Mouse (Mus musculus) midbrain, embryonic 11.5 days (tissue): ENCODE data around the gene Sh2d5. TPM values are rescaled to one million over a fixed set of nuclear protein-coding genes. Genes with fewer than 3 reads are reported as not detected.
A peak's percentile ranks its signal among the peaks of the same experiment; 100 is the strongest.

Experiments used
- ATAC-seq: fragments of 200-750 bp; cut with Nextera tagmentation; 2 replicates; pipeline ENCODE4 v1.8.0; 2017; ENCODE audit warnings: moderate TSS enrichment, moderate library complexity; ENCODE audit not compliant: low FRiP score
- DNase-seq: peaks from one replicate; pipeline ENCODE4 v3.0.0; 2015; ENCODE audit warnings: low spot score; ENCODE audit errors: missing footprints
- H3K27ac ChIP-seq: fragments of 300-500 bp; sonication (generic); 2 replicates; pipeline ENCODE4 v1.5.1; 2014; ENCODE audit warnings: low read depth, low read length
- H3K27me3 ChIP-seq: fragments of 300-500 bp; sonication (generic); 2 replicates; pipeline ENCODE4 v1.6.1; 2014; ENCODE audit warnings: mild to moderate bottlenecking, low read length, moderate library complexity, mixed read lengths; ENCODE audit not compliant: control insufficient read depth, insufficient read depth
- H3K36me3 ChIP-seq: fragments of 300-500 bp; sonication (generic); 2 replicates; pipeline ENCODE4 v1.6.1; 2014; ENCODE audit warnings: mild to moderate bottlenecking, low read length, moderate library complexity, mixed read lengths; ENCODE audit not compliant: control insufficient read depth, insufficient read depth
- H3K4me1 ChIP-seq: fragments of 300-500 bp; sonication (generic); 2 replicates; pipeline ENCODE4 v1.6.1; 2014; ENCODE audit warnings: low read length; ENCODE audit not compliant: control insufficient read depth, insufficient read depth
- H3K4me2 ChIP-seq: fragments of 300-500 bp; sonication (generic); 2 replicates; pipeline ENCODE4 v1.6.1; 2014; ENCODE audit warnings: mild to moderate bottlenecking, moderate library complexity
- H3K4me3 ChIP-seq: fragments of 300-500 bp; sonication (generic); 2 replicates; pipeline ENCODE4 v1.5.1; 2014; ENCODE audit warnings: low read depth, low read length
- H3K9ac ChIP-seq: fragments of 300-500 bp; sonication (generic); 2 replicates; pipeline ENCODE4 v1.6.1; 2014; ENCODE audit warnings: low read length
- H3K9me3 ChIP-seq: fragments of 300-500 bp; sonication (generic); 2 replicates; pipeline ENCODE4 v1.6.1; 2016; ENCODE audit warnings: low read length; ENCODE audit not compliant: control insufficient read depth
- WGBS: fragments of 180-500 bp; shearing (Covaris S2); extraction: QIAGEN DNeasy Blood & Tissue Kit; methylation state at CpG from one replicate; pipeline ENCODE4 v1.1.7; 2014; 5-methylcytosine and 5-hydroxymethylcytosine counted together
- polyA plus RNA-seq: library from polyadenylated mRNA; unstranded; fragments of >200 nt; fragmentation: Nextera tagmentation; extraction: Ambion mirVana; gene quantifications from 2 replicates; pipeline ENCODE4 v1.2.1, GENCODE M21; 2014

The Sh2d5 gene
- polyA plus RNA-seq, 1 experiment from 2014 or later: 0.94 TPM

DNA sequence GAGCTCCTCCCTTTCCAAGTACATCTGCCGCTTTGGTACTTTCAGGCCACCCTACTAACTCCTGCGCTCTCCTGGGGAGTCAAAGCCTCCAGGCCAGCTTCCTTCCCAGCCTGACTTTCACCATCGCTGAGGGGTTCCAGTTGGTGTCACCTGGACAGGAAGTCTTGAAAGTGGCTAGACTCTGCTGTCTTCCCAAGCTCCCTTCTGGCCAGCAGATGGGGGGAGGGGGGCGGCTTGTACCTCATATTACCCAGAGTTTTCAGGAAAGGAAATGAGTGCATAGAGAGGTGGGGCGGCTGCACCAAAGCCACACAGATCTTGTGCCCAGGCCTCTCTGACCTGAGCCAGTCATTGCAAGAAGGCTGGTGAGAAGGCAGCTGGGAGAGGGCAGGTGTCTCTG, 2.0 kb downstream of the Sh2d5 start:
- Histone ChIP-seq H3K4me2 (peak overlapping the region; percentile 32), H3K9me3 (no peaks in the 10 kb centered on the region), H3K9ac (peak overlapping the region; percentile 36), H3K27ac (no peak overlapping the region), H3K27me3 (peaks cover 46% of the 10 kb centered on the region), H3K4me1 (peaks cover 29% of the 10 kb centered on the region), H3K36me3 (no peaks in the 10 kb centered on the region), H3K4me3 (0 out of 2 replicates have a peak overlapping the region, but pooled peaks have one; percentile 9)
- WGBS: 8% methylated on average over 5 of the region's 5 CpGs
- DNase-seq (no peak), ATAC-seq (no peak)

DNA sequence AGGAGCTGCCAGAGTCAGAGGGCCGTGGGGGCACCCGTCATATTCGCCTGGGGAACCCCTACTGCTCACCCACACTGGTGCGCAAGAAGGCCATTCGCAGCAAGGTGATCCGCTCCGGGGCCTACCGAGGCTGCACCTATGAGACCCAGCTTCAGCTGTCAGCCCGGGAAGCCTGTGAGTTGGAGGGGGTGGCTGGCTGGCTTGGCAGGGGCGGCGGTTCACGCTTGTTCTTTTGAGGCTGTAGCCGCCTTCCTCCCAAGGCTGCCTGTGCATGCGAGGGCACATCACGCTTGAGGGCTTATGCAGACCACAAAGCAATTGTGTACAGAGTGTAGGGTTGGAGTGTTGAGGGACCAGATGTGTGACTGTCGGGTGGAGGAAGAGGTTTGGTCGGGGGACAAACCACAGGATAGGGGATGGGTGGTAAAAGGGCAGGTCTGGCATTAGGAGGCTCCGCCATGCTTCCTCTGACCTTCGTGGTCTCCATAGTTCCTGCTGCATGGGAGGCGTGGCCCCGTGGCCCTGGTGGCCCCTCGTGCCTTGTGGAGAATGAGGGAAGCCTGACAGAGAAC, 7.0 kb downstream of the Sh2d5 start:
- Histone ChIP-seq H3K4me3 (no peak overlapping the region), H3K4me1 (peaks cover 7% of the 10 kb centered on the region), H3K9ac (no peak overlapping the region), H3K9me3 (no peaks in the 10 kb centered on the region), H3K27me3 (peaks cover 15% of the 10 kb centered on the region), H3K4me2 (no peak overlapping the region), H3K27ac (no peak overlapping the region), H3K36me3 (no peaks in the 10 kb centered on the region)
- ATAC-seq: no peak
- DNase-seq: no peak
- WGBS: 84% methylated on average over 22 of the region's 22 CpGs

DNA sequence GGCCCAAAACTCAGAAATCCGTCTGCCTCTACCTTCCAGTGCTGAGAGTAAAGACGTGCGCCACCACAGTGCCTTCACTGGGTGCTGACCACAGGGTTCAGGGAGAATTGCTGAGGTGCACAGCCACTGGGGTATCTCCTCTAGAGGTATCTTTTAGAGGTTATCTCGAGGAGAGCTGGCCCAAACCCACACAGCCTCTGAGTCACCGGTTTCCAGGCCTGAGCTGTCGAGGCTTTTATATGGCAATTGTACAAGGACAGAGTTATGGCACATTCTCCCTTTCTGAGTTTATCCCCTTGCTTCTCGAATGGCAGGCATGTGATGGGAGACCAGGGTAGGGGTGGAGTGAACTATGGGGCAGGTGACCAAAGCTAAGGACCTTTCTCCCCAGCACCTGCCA, 8.5 kb downstream of the Sh2d5 start:
- no peak for ATAC-seq
- Histone ChIP-seq H3K4me2 (no peak overlapping the region), H3K4me3 (no peak overlapping the region), H3K9ac (no peak overlapping the region), H3K36me3 (no peaks in the 10 kb centered on the region), H3K27me3 (peaks cover 3% of the 10 kb centered on the region), H3K4me1 (peaks cover 6% of the 10 kb centered on the region; the same call in 1 of the 2 replicates), H3K27ac (no peak overlapping the region), H3K9me3 (no peaks in the 10 kb centered on the region)
- WGBS: 80% methylated on average over 7 of the region's 7 CpGs
- no peak for DNase-seq

DNA sequence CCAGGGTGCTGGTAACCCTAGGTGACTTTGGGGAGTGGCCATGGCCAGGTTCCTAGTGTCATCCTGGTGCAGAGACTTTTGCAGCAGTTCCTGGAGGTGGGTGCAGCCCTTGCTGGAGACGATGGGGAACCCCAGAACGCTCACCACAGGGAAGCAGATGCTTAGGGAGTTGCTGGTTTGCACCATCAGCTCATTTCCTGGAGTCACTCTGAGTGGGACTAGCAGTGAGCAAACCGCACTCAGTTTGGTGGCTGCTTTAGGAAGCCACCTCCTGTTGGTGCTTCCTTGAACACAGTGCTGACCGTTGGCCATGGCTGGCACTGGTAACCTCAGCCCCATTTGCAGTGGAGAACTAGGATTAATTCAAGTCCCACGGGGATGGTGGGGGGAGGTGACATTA, 9.3 kb downstream of the Sh2d5 start:
- no peak for DNase-seq
- Histone ChIP-seq H3K36me3 (no peaks in the 10 kb centered on the region), H3K4me3 (no peak overlapping the region), H3K27ac (no peak overlapping the region), H3K9me3 (no peaks in the 10 kb centered on the region), H3K4me1 (peaks cover 6% of the 10 kb centered on the region; the same call in 1 of the 2 replicates), H3K4me2 (no peak overlapping the region), H3K27me3 (no peaks in the 10 kb centered on the region), H3K9ac (no peak overlapping the region)
- 83% methylated on average over 5 of the region's 5 CpGs for WGBS
- no peak for ATAC-seq

DNA sequence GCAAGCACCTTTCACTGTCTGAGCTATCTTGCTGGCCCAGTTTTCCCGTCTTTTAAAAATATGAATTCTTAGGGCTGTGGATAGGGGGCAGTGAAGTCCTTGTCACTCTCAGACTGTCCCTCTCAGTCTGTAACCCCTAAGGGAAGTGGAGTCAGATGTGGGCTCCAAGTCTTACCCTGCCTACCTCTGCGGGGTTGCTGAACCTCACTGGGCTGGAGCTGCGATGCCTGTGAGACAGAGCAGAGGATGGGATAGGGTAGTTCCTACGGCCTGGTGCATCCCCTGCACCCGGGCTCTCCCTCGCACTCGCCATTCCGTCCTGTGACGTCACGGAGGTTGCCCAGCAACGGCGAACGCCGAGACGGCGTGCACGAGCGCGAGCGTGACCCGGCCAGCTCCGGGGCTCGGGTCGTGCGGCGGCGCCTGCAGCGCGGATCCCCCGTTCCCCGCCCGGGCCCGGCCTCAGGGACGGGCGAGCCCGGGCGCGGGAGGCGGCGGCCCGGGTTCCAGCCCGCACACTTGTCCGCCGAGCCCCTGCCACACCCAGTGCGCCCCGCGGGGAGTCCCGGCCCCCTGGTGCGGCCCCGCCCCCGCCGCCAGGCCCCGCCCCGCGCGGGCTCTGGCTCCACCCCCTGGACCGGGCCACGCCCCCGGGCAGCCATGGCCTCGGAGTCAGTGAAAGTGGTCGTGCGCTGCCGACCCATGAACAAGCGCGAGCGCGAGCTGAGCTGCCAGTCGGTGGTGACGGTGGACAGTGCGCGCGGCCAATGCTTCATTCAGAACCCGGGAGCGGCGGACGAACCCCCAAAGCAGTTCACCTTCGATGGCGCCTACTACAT, 11.9 kb downstream of the Sh2d5 start:
- Histone ChIP-seq H3K27me3 (no peaks in the 10 kb centered on the region), H3K4me1 (peaks cover 6% of the 10 kb centered on the region; the same call in 1 of the 2 replicates), H3K9ac (peak overlapping the region; percentile 60), H3K36me3 (no peaks in the 10 kb centered on the region), H3K4me2 (peak overlapping the region; percentile 82), H3K4me3 (peak overlapping the region; percentile 70), H3K9me3 (no peaks in the 10 kb centered on the region), H3K27ac (no peak overlapping the region; the same call in 1 of the 2 replicates)
- 0% methylated on average over 74 of the region's 78 CpGs for WGBS
- DNase-seq: peak; percentile 99
- peak; percentile 93 for ATAC-seq

DNA sequence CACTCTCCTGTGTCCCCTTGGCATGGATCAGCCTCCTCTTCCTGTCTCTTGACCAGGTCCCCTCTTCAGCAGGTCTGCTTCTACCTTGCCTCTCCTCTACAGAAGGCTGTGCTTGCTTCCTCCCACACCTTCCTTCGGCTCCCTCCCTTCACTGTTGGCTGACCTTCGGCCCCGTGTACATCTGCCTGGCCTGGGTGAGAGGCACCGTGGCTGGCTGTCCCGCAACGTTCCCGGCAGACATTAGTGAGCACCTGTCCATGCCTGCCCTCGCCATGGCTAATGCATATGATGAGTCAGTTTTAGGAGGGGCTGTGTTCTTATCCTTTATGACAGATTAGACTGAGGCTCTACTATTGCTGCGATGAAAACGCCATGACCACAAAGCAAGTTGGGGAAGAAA, 17.7 kb downstream of the Sh2d5 start:
- no peak overlapping the region for H3K9ac ChIP-seq
- no peak for DNase-seq
- H3K27me3 ChIP-seq: no peaks in the 10 kb centered on the region
- no peaks in the 10 kb centered on the region; the same call in 1 of the 2 replicates for H3K4me1 ChIP-seq
- H3K9me3 ChIP-seq: no peaks in the 10 kb centered on the region
- H3K36me3 ChIP-seq: no peaks in the 10 kb centered on the region
- no peak for ATAC-seq
- 93% methylated on average over 10 of the region's 10 CpGs for WGBS
- H3K4me3 ChIP-seq: no peak overlapping the region
- H3K27ac ChIP-seq: no peak overlapping the region
- no peak overlapping the region for H3K4me2 ChIP-seq

DNA sequence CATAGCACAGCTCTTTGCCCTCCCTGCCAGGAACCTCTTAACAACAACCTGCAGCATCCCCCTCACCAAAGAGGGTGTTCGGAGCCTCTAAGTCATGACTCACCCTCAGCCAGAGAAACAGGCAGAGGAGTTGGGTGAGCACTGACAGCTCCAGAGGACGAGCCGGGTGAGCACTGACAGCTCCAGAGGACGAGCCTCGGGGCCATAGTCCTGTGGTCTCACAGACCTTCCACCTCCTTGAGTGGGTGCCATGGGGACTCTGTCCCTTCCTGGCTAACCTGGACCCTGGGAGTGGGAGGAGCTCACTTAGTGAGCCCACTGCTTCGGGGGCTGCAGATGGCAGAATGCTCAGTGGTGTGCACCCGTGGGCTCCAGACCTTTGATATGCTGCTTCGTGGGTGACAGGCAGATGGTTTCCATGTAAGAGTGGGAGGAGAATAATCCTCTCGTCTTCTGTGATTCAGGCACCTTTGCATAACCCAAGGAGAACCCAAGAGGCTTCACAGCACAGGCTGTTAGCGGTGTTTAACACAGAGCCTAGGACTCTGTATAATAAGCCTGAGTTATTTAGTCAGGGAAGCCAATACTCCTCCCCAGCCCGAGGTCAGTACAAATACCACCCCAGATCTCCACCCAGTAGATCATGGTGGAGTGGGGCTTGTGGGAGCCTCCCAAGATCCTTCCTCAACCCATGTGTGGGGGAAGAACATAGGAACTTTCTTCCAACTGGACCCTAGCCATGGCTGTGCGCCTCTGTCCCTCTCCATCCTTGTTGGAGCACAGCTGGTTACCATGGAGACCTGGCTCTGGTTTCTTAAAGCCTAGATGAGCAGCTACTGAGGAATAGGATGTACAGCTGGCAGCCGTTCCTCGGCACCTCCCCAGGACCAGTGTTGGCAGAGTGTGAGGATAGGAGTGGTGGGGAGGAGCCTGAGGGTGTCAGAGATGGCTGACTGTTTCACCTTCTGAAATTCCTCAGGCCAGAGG, 22.1 kb downstream of the Sh2d5 start:
- whole genome bisulfite sequencing: 76% methylated on average over 14 of the region's 14 CpGs
- Histone ChIP-seq H3K4me3 (no peak overlapping the region), H3K27ac (no peak overlapping the region), H3K9me3 (no peaks in the 10 kb centered on the region), H3K4me1 (no peaks in the 10 kb centered on the region), H3K4me2 (no peak overlapping the region), H3K27me3 (no peaks in the 10 kb centered on the region), H3K36me3 (no peaks in the 10 kb centered on the region), H3K9ac (no peak overlapping the region)
- ATAC-seq: no peak
- peak; percentile 65 for DNase-seq

DNA sequence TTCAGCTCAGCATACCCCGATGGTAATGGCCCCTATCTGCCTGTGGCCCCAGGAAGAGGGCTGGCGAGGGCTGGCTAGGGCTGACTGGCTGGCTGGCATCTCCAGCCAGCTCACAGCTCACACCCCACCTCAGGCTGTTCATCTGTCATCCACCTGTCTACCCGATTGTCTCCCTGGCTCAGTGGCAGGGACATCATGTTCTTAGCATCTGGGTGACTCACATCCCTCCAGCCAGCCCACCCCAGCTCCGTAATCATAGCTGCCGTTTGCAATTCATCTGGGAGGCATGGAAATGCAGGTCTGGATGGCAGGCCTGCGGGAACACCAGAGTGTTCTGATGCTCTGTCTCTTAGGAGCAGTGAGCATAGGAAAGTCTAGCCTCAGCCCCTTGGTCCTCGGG, 28.1 kb downstream of the Sh2d5 start:
- H3K4me3 ChIP-seq: no peak overlapping the region
- H3K27ac ChIP-seq: no peak overlapping the region
- no peaks in the 10 kb centered on the region for H3K4me1 ChIP-seq
- no peak for ATAC-seq
- H3K9me3 ChIP-seq: no peaks in the 10 kb centered on the region
- no peak overlapping the region for H3K4me2 ChIP-seq
- WGBS: 78% methylated on average over 7 of the region's 7 CpGs
- no peak for DNase-seq
- H3K27me3 ChIP-seq: no peaks in the 10 kb centered on the region
- H3K9ac ChIP-seq: no peak overlapping the region
- no peaks in the 10 kb centered on the region for H3K36me3 ChIP-seq
